Mouse (Mus musculus): ENCODE data around the gene Gvin1.
"Not testable (repeated sequence)": the region's sequence is repeated elsewhere in the genome, so short reads cannot be mapped to it uniquely, and the experiment has no call there.

Gvin1 gene

DNA sequence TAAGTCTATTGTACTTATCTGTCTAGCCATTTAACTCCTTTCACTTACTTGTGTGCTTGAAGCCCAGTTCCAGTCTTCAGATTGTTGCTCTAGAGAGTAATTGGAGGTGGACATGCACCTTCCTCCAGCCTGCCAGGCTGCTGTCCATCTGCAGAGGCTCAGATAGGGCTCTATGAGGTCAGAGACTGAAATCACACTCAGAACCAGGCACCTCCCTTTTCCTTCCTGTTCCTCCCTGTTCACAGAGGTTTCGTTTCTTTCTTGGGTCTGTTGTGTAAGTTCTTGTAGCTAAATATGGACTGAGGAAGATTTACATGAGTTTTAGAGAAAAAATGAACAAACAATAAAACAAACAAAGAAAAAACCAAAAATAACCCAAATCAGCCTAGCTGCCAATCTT lies at the start of gene Gvin1:
Gene Gvin1 (minus strand): TSS at position 150 of the 400 bp plus-strand sequence.
- DNase-seq (ENCODE audit: low read depth, low spot score): not testable (repeated sequence)

DNA sequence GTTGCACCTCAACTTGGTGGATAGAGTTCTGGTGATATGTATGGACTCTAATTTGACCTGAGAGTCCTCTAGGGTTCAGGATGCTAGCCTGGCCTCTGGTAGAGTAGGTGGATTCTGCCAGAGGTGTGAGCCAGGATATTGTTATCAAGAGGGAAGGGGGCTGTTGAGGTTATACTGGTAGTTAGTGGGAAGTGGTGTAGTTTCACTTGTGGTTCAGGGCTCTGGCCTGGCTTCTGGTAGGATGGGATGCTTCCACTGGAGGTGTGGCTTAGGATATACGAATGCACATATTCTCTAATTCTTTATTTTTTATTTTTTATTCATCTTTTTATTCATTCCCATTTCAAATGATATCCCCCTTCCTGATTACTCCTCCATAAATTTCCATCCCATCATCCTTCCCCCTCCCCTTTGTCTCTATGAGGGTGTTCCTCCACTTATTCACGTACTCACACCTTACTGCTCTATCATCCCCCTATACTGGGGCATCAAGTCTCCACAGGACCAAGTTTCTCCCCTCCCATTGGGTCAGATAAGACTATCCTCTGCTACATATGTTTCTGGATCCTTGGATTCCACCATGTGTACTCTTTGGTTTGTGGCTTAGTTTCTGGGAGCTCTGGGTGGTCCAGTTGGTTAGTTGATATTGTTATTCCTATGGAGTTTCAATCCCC lies 36.9 kb upstream of the Gvin1 start:
- DNase-seq (ENCODE audit: low read depth, low spot score): no peak

DNA sequence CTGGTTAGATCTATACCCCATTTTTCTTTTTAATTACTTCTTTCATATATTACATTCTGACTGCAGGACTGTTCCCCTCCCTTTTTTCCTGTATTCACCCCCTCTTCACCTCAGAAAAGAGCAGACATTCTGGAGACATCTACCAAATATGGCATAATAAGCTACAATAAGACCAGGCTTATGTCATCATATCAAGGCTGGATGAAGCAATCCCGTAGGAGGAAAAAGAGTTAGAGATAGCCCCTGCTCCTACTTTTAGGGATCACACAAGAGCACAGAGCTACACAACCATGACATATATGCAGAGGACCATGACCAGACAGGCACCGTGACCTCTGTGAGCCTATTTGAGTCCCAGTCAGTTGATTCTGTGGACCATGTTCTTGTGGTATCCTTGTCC lies 33.8 kb upstream of the Gvin1 start:
- DNase-seq (ENCODE audit: low read depth, low spot score): no peak

DNA sequence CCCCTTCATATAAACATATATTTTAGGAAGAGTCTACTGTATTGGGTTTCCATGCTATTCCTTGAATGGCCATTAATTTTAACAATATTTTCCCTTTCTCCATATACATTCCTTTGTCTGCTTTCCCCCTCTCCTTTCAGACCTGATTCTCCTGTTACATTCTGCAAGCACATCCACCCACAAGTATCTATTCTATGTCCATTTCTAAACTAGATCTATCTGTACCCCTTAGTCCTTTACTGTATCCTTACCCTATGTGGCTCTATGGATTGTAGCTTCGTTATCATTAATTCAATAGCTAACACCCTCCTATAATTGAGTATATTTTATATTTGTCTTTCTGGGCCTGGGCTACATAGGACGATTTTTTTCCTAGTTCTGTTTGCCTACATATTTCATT lies 33.1 kb upstream of the Gvin1 start:
- DNase-seq (ENCODE audit: low read depth, low spot score): no peak

DNA sequence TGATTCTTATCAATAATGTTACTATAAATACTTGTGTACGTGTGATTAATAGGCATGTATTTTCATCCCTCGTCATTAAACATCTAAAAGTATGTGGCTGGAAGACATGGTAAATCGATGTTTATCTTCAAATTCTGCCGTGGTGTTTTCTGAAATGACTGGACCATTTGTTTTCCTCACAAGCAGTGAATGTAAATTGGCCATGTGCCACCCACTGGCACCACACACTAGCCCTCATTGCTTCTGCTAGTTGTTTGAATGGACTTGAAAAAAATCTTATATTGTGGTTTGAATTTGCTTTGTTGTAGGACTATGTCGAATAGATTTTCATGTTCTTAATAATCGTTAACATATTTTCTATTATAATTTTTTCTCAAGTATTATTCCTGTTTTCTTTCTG lies 30.5 kb upstream of the Gvin1 start:
- DNase-seq (ENCODE audit: low read depth, low spot score): no peak

DNA sequence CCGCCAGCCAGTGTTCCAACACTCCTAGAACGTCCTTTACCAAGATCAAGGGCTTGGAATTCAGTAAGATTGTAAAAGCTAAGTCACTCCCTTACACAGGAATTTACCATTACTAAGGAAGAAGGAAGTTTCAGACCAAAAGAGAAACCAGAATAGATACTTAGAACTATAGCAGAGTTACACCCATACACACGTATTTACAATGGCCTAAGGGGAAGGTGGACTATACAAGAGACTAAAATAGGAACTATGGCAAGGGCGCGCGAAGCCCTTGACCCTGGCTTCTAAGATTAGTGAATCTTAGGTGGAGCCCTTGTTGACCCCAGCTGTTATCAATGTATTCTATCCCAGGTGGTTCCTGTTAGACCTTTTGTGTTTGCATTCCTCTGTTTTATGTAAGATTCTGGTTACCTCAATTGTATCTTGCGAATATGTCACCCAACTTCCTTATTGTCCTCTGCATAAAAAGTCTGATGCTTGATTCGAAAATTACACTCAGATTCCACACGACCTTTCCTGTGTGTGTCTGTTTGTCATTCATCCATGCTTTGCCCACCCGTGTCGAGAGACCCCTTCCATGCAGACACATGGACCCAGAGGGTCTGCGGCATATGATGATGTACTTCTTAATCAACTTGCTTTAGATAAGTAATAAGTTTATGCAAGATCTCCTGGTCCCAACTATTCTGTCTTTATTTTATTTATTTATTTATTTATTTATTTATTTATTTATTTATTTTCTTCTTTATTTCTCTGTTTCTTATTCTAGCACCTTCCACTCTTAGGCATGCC lies 25.6 kb upstream of the Gvin1 start:
- DNase-seq (ENCODE audit: low read depth, low spot score): peak; percentile 3

DNA sequence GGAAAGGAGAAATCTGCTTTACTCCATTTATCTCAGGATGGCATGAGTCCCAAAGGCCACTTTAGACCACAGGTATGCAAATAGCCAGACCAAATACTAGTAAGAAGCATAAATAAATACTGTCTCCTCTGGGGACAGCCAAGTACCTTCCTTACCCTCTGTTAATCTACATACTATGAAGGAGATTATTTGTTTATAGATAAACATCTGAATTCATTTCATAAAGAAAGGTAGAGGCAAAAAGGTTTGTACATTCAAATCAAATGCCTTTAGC lies 22.0 kb upstream of the Gvin1 start:
- DNase-seq (ENCODE audit: low read depth, low spot score): no peak

DNA sequence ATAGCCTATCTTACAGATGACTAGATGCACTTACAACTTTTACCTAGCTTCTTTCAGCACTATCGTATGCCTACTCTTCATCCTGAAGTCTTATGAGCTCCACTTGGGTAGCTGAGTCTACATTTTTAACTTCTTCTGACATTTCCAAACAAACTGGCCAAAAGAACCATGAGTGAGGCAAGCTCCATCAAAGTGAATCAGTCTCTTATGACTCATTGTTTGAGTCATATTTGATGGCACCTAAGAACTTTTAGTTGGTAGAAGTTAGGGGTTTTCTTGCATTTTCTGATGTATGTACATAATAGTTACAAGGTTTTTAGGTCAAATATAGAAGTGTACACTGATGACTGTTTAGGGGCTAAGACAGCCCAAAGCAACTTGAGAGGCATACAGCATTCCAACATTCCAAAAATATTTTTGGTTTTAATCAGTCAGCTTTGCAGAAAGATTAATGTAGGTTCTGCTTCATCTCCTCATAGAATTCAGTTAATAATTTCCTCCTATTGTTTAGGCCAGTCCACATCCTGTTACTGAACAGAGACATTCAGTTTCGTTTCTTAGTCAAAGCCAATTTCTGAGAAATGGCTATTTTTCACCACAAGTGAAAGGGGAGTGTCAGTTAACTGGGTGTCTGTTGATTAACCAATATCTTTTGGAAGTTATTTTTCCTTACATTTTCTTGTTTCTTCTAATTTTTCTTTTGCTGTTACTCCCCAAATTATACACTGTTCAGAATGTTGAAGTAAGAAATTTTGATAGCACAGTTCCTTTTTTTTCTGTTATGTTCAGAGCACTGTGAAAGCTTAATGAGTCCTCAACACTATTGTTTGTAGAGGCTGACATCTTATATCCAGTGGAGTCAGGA lies 21.4 kb upstream of the Gvin1 start:
- no peak for DNase-seq (ENCODE audit: low read depth, low spot score)

DNA sequence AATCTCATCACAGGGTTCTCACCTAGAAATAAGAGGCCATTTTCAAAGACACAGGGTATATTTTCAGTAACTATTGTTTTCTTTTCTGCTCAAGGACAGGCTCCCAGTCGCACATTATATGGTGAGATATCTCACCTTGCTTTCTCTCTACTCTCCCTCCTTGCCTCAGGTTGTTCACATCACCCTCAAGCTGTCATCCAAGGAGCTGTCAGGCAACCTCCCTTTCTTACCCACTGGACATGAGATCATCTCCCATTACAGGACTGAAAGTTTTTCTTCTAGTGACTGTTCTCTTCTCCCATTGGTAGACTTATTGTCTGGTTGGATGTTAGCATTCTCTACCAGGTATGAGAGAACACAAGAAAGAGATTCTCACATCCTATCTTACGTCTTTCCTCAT lies 20.5 kb upstream of the Gvin1 start:
- no peak for DNase-seq (ENCODE audit: low read depth, low spot score)

DNA sequence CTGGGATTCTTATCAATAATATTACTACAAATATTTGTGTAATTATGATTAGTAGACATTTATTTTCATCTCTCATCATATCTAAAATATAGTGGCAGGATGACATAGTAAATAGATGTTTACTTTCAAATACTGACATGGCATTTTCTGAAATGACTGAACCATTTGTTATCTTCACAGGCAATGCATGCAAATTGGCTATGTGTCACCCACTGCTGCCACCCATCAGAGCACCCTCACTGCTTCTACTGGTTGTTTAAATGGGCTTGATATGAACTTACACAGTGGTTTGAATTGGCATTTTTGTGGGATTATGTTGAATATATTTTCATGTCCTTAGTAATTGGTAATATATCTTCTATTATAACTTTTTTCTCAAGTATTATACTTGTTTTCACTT lies 784 bp upstream of the Gvin1 start:
- not testable (repeated sequence) for DNase-seq (ENCODE audit: low read depth, low spot score)

DNA sequence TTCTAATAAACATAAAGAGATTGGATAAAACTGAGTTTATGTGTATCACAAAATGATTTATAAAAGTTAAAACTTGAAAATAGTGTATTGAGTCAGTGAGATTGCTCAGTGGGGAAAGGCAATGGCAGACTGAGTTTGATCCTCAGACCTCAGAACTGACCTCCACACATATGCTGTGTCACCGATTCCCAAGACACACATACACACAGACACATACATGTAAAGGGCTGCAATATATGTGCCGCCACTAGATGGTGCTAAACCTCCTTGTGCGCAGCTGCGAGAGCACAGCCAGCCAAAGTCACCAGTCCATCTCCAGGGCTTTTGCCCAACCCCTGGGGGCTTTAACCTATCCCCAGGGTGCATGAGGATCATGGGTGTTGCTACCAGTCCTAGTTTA lies 1.4 kb downstream of the Gvin1 start:
- not testable (repeated sequence) for DNase-seq (ENCODE audit: low read depth, low spot score)

DNA sequence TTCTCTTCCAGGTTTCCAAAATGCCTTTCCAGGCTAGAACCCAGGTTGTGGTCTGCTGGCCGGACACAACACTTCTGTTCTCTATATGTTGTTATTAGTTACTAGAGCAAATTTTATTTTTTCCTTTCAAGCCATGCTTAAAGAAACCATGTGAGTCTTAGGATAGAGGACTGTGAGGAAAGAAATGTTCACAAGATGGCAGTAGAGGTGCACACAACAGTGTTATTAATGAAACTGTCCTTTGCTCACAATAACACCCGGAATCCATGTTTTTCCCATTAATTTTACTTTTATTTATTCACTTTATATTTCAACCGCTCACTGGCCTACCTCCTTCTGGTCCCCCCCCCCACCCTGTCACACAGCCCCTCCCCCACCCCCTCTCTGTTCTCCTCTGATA lies 8.5 kb downstream of the Gvin1 start:
- DNase-seq (ENCODE audit: low read depth, low spot score): not testable (repeated sequence)

DNA sequence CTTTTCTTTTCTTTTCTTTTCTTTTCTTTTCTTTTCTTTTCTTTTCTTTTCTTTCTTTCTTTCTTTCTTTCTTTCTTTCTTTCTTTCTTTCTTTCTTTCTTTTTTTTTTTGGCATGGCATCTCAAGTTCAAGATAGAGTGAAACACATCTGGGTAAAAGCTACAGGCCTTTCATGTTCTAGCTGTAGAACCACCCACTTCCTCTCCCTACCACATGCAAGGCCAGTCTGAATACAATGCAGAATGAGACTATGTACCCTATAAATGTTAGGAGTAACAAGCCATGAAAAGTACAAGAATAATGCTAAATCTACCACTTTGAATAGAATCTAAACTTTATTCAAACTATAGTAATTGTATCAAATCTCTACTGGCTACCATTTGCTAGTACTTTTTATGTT lies 38.1 kb downstream of the Gvin1 start:
- not testable (repeated sequence) for DNase-seq (ENCODE audit: low read depth, low spot score)

DNA sequence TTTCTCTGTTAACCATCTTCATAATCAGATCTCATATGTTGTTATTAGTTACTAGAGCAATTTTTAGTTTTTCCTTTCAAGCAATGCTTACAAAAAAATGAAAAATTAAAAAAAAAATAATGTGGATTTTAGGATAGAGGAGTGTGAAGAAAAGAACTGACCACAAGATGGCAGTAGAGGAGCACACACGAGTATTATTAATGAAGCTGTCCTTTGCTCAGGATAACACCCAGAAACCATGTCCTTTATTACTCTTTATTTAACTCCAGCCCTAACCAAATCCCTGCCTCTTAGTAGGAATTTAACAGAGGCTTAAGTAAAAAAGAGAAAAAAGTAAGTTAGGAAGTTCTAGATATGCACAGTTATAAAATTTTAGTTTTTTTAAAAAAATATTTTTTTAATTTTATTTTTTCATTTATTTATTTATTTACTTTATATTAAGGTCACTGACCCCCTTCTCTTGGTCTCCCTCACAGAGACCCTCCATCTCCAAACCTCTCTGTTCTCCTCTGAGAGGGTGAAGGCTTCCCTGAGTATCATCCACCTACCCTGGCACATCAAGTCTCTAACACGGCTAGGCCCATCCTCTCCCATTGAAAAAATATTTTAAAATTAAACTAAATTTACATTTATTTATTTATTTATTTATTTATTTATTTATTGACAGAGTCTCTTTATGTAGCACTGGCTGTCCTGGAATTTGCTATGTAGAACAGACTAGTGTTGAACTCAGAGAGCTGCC lies 69.9 kb downstream of the Gvin1 start:
- not testable (repeated sequence) for DNase-seq (ENCODE audit: low read depth, low spot score)

DNA sequence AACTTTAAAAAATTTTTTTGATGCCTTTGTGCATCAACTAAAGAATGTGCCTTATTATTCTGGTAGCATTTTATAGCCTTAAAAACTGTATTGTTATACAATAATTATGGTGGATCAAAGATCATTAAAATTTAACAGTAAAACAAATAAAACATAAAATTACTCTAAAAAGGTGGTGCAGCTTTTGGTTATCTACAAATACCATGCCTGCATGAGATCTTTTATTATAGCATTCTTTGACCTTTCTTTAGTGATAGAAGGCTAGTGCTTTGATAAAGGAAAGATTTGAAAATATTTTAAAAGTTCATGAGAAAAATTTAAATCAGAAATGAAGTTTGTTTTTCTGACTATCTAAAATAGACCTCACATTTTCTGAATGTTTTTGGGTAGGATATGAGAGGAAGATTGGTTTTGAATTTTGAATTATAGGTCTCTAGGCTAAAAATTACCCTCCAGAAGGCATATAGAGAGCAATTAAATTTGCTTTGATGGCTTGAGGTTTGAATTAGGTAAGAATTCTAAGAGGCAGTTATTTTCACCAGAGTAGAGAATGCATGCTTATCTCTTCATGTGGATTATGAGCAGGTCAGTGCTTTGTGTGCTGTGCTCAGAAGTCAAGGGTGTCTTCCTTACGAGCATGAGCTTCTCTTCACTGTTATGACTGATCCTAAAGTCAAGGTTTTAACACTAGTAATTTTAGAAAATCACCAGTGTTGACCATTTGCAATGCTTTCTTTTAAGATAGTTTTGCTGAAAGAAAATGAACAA lies 73.8 kb downstream of the Gvin1 start:
- not testable (repeated sequence) for DNase-seq (ENCODE audit: low read depth, low spot score)

DNA sequence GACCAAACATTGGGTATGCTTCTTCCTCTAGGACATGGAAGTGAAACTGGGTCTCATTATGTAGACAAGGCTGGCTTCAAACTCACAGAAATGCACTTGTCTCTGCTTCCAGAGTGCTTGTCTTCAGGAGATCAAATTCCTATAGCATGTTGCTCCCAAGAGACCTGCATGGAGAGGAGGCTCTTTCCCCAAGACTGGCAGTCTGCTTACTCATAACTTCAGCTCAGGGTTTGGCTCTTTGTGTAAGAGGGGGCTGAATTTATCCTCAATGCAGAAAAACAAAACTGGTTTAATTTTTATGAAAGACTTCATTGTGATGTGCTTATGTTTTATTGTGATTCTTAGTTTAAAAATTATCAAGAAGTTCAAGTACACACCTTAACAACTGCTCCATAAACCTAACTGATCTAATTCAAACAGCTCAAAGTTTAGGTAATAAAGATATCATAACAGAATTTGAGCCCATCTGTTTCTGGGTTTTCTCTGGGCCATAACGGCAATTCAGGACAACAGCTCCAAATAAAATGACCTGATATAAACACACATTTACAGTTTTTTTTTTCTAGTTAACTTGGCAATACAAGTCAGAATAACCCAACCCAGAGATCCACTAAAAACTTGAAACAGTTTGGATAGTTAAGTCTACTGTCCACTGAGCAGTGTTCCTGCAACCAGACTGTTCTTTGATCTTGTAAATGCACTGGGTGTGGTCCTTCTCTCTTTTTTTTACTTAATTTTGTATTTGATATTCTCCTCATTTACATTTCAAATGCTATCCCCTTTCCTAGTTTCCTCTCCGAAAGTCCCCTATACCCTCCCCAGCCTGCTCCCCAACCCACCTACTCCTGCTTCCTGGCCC lies 97.8 kb downstream of the Gvin1 start:
- DNase-seq (ENCODE audit: low read depth, low spot score): not testable (repeated sequence)

Measured in R1 (cell line).